Mouse (Mus musculus) kidney, adult 10 weeks (tissue): ENCODE data around the gene Wscd2. TPM values are rescaled to one million over a fixed set of nuclear protein-coding genes. Genes with fewer than 3 reads are reported as not detected.

Experiments used
- polyA plus RNA-seq: library from polyadenylated mRNA; stranded (reverse); fragments of 350-450 nt; fragmentation: Illumina TruSeq; extraction: RNeasy Lipid Tissue Mini Kit (QIAGEN cat#74804); gene quantifications from one replicate; pipeline ENCODE4 v1.2.3, GENCODE M21; 2014; ENCODE audit warnings: low read depth, low replicate concordance

Wscd2 gene
- 0.20 TPM for polyA plus RNA-seq

GRCm38 (mm10) chr5:113490033-113490432 is at the start of gene Wscd2:
Gene Wscd2, plus strand, starts transcription at chr5:113490333.

Other genes starting within 250 kb of the Wscd2 start
- gene Sgsm1, start 179.5 kb upstream of the Wscd2 start, polyA plus RNA-seq, result 0.20 TPM
- not detected for gene Aym1, start 133.0 kb upstream of the Wscd2 start, polyA plus RNA-seq
- gene Cmklr1, start 160.1 kb downstream of the Wscd2 start, polyA plus RNA-seq, result 0.32 TPM
- gene 1700069L16Rik, start 234.4 kb downstream of the Wscd2 start, polyA plus RNA-seq, result not detected
- gene Ficd, start 245.5 kb downstream of the Wscd2 start, polyA plus RNA-seq, result 3.3 TPM